Mouse (Mus musculus) liver, embryonic 13.5 days (tissue): ENCODE data around the gene Agtr1a. TPM values are rescaled to one million over a fixed set of nuclear protein-coding genes. Genes with fewer than 3 reads are reported as not detected.
A peak's percentile ranks its signal among the peaks of the same experiment; 100 is the strongest.

Experiments used
- ATAC-seq: fragments of 200-750 bp; cut with Nextera tagmentation; 2 replicates; pipeline ENCODE4 v1.8.0; 2017; ENCODE audit warnings: low read depth, mild to moderate bottlenecking, moderate number of reproducible peaks, moderate library complexity
- DNase-seq: peaks from one replicate; pipeline ENCODE4 v3.0.0; 2022
- H3K27ac ChIP-seq: fragments of 300-500 bp; sonication (generic); 2 replicates; pipeline ENCODE4 v1.5.1; 2015; ENCODE audit warnings: moderate library complexity, mild to moderate bottlenecking, inconsistent platforms
- H3K27me3 ChIP-seq: fragments of 300-500 bp; sonication (generic); 2 replicates; pipeline ENCODE4 v1.6.1; 2015; ENCODE audit warnings: mild to moderate bottlenecking, inconsistent platforms
- H3K36me3 ChIP-seq: fragments of 300-500 bp; sonication (generic); 2 replicates; pipeline ENCODE4 v1.6.1; 2015; ENCODE audit warnings: mild to moderate bottlenecking, inconsistent platforms
- H3K4me1 ChIP-seq: fragments of 300-500 bp; sonication (generic); replicated peaks from 2 replicates; pipeline ENCODE4 v1.6.1; 2015; ENCODE audit warnings: inconsistent platforms
- H3K4me2 ChIP-seq: fragments of 300-500 bp; sonication (generic); 2 replicates; pipeline ENCODE4 v1.6.1; 2015; ENCODE audit warnings: inconsistent platforms, mild to moderate bottlenecking, moderate library complexity
- H3K4me3 ChIP-seq: fragments of 300-500 bp; sonication (generic); replicated peaks from 2 replicates; pipeline ENCODE4 v1.5.1; 2015; ENCODE audit warnings: mild to moderate bottlenecking, inconsistent platforms
- H3K9ac ChIP-seq: fragments of 300-500 bp; sonication (generic); 2 replicates; pipeline ENCODE4 v1.6.1; 2015; ENCODE audit warnings: mild to moderate bottlenecking, inconsistent platforms
- H3K9me3 ChIP-seq: fragments of 300-500 bp; sonication (generic); replicated peaks from 2 replicates; pipeline ENCODE4 v1.6.1; 2016; ENCODE audit warnings: inconsistent platforms
- WGBS: fragments of 180-500 bp; shearing (Covaris S2); methylation state at CpG from one replicate; pipeline ENCODE4 v1.1.7; 2015; ENCODE audit not compliant: insufficient replicate concordance; 5-methylcytosine and 5-hydroxymethylcytosine counted together
- polyA plus RNA-seq: library from polyadenylated mRNA; unstranded; fragments of >200 nt; fragmentation: Nextera tagmentation; extraction: Ambion mirVana; gene quantifications from 2 replicates; pipeline ENCODE4 v1.2.1, GENCODE M21; 2015

Gene Agtr1a
- polyA plus RNA-seq, 1 experiment from 2014 or later: 5.5 TPM

DNA sequence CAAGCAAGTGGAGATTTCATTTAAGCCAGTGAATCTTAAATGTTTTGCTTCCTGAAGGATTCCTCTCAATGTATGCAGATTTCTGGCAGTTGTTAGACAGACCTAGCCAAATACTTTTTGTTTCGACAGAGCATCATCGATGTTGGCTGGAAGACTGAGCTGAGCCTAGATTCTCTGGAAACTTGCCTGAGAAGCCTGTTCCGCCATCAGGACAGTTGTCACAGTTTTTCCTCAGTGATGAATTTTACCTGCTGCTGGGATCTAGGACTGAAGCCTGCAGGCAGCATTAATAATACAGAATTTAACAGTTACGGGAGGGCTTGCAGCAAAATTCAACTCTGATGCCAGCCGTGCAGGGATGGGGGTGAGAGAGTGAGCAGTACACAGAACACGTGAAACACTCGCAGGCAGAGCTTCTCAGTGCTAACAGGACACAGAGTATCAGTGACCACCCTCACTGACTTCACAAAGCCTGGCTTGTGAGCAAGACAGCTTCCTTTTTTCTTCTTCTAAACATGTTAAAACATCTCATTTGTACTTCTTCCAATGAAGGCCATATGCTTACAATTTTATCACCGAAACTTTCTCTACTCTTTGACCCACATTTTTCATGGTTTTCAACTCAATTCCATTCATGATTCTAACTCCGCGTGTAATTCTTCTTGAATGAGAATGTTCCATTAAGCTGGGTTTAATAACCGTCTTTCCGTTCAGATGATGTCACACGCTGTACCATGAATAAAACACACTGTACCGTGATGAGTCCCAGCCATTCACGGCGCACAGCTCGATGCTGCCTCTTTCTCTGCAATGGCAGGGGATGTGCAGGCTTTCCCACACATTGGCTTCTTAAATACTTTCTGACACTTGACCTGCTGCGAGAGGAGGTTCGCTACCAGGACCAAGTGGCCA lies 6.0 kb downstream of the Agtr1a start:
- ATAC-seq (no peak), DNase-seq (no peak)
- Histone ChIP-seq H3K4me2 (no peak overlapping the region), H3K4me1 (no peaks in the 10 kb centered on the region), H3K27me3 (peaks cover under 1% of the 10 kb centered on the region; the same call in 1 of the 2 replicates), H3K36me3 (no peaks in the 10 kb centered on the region), H3K4me3 (no peak overlapping the region), H3K9ac (no peak overlapping the region), H3K9me3 (no peaks in the 10 kb centered on the region), H3K27ac (no peak overlapping the region)
- WGBS: 76% methylated on average over 19 of the region's 19 CpGs

DNA sequence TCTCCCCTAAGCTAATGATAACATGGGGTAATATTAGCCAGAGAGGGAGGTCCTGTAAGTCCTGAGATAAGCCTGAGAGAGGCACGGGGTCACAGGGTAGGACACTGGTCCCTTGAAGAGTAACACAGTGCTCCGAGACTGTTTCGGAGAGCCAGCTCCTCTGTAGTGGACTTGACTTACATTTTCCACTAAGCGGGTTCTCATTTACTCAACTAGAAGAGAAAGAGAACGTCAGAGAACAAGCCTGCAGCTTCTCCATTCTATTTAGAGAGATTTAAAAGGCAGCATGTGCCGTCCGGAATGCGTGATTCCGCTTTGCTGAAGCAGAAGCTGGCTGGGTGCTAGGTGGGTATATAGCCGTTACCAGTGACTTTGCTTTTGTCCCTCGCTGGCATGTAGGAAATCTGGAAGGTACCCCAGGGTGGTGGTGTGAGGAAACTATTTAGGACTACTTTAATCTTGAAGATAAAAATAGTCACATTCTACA lies 9.2 kb downstream of the Agtr1a start:
- H3K9ac ChIP-seq: no peak overlapping the region
- no peak overlapping the region for H3K4me2 ChIP-seq
- 69% methylated on average over 11 of the region's 11 CpGs for WGBS

DNA sequence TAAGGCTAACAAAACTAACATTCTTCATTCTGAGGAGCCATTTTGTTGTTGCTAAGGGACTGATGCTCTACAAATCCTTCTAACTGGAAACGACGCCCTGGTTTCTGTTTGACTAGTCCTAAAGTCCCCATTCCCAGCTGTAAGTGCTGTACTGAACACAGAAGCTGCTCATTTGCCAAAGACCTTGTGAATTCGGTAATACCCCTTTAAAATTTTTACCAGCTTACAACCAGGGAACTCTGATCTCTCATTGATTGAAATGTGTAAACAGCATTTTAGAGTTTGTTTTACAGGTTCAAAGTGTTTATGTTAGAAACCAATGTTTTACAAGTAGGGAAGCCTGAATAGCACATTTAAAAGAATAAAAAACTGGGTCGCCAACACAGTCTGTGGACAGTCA lies 10.6 kb downstream of the Agtr1a start:
- H3K4me3 ChIP-seq: no peak overlapping the region
- H3K9me3 ChIP-seq: no peaks in the 10 kb centered on the region
- no peak overlapping the region for H3K4me2 ChIP-seq
- 65% methylated on average over 4 of the region's 4 CpGs for WGBS
- no peaks in the 10 kb centered on the region for H3K27me3 ChIP-seq
- H3K27ac ChIP-seq: peak overlapping the region; percentile 7; the same call in 1 of the 2 replicates
- no peak overlapping the region for H3K9ac ChIP-seq
- H3K36me3 ChIP-seq: no peaks in the 10 kb centered on the region
- no peak for ATAC-seq
- no peaks in the 10 kb centered on the region for H3K4me1 ChIP-seq
- DNase-seq: no peak

More for the DNA sequence above, 9.2 kb downstream of the Agtr1a start:
- Histone ChIP-seq H3K27me3 (no peaks in the 10 kb centered on the region), H3K4me1 (no peaks in the 10 kb centered on the region), H3K4me3 (no peak overlapping the region), H3K9me3 (no peaks in the 10 kb centered on the region), H3K36me3 (no peaks in the 10 kb centered on the region), H3K27ac (no peak overlapping the region)
- DNase-seq: no peak
- ATAC-seq: no peak

DNA sequence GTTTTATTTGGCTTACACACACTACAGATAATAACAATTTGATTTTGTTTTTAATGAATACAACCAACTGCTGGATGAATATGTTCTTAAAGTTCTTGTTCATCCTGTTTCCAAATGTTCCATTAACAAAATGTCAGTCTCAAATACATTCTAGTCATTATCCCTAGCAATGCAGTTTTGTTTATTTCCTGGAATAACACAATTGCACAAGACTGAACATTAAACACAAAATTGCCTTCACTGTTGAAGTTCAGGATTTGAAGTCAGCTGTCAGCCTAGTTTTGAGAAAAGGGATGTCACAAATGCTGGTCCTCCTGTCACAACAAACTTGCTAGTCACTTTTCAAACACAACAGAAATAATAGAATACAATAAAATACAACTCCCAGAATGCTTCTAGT lies 12.1 kb downstream of the Agtr1a start:
- ATAC-seq (no peak), DNase-seq (no peak)
- Histone ChIP-seq H3K9ac (no peak overlapping the region), H3K27me3 (no peaks in the 10 kb centered on the region), H3K36me3 (no peaks in the 10 kb centered on the region), H3K4me2 (no peak overlapping the region), H3K27ac (no peak overlapping the region), H3K9me3 (no peaks in the 10 kb centered on the region), H3K4me1 (no peaks in the 10 kb centered on the region), H3K4me3 (no peak overlapping the region)

DNA sequence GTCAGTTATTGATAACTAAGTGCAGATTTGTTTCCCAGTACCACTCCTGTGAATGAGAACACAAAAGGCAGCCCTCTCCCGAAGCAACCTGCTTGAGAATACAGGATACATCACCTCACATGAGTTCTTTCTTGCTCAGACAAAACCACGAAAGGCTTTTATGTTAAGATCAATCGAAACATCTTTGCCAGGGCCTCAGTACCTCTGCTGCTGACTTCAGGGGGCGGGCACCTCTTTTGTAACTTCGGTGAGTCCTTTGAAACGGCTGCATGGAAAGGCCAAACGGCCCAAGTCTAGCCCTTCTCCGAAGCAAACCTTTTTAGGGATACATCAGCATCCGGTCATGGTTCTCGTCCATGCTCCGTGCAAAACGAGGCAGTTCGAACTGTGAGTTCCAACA lies 15.7 kb downstream of the Agtr1a start:
- no peak for ATAC-seq
- Histone ChIP-seq H3K4me2 (no peak overlapping the region), H3K27ac (no peak overlapping the region), H3K9me3 (no peaks in the 10 kb centered on the region), H3K9ac (no peak overlapping the region), H3K4me3 (no peak overlapping the region), H3K27me3 (no peaks in the 10 kb centered on the region), H3K4me1 (no peaks in the 10 kb centered on the region), H3K36me3 (no peaks in the 10 kb centered on the region)
- WGBS: 67% methylated on average over 13 of the region's 13 CpGs
- no peak for DNase-seq

DNA sequence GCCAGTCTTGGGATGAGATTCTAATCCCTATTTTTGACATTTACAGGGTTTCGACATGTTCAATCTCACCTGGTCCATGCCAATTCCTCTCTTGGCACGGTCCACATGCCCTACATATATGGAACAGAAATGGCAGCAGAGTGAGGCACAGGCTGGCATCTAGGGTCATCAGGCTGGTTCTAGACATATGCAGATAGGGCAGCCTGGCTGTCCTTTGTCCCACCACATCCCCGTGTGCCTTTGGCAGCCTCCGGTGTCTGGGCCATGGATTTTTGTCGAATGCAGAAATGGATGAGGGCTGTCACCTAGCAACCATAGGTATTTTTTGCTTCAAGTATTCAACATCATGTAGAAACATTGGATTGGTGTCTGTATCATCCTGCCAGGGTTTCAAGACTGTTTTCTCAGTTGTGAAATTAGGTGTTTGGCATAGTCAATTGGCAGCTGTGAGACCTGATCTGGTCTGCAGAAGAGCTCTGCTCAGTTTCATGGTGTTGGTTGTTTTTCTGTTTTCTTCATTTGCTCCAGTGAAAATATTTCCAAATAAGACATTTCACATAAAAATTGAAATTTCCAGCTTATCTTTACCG lies 18.8 kb downstream of the Agtr1a start:
- DNase-seq (no peak), ATAC-seq (no peak)
- Histone ChIP-seq H3K9ac (no peak overlapping the region), H3K9me3 (no peaks in the 10 kb centered on the region), H3K4me1 (0 out of 2 replicates have a peak, but pooled peaks cover 6% of the 10 kb centered on the region), H3K27me3 (no peaks in the 10 kb centered on the region), H3K4me2 (no peak overlapping the region), H3K27ac (no peak overlapping the region), H3K36me3 (no peaks in the 10 kb centered on the region), H3K4me3 (no peak overlapping the region)
- 78% methylated on average over 6 of the region's 6 CpGs for WGBS

DNA sequence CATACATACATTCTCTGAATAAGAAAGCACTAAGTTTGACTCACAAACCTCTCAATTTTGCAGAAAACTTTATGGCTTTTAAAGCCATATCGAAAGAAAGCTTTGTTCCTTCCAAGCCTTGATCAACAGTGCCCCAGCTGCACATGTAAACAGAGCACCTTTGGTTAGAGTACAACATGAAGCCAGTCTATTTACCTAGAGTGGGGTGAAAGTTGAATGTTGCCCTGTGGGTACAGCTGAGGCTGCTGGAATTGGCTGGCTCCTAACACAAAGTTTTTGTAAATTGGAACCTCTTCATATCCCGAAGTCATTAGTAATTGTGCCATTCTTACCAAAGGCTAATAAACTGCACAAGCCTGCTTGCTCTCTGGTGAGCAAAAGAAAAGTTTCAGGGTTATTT lies 19.7 kb downstream of the Agtr1a start:
- no peaks in the 10 kb centered on the region for H3K36me3 ChIP-seq
- no peak overlapping the region for H3K4me3 ChIP-seq
- H3K9me3 ChIP-seq: no peaks in the 10 kb centered on the region
- ATAC-seq: peak; percentile 51; the same call in 1 of the 2 replicates
- no peak for DNase-seq
- H3K27ac ChIP-seq: no peak overlapping the region
- no peaks in the 10 kb centered on the region for H3K27me3 ChIP-seq
- no peak overlapping the region for H3K9ac ChIP-seq
- H3K4me1 ChIP-seq: peaks cover 9% of the 10 kb centered on the region; the same call in 1 of the 2 replicates
- 71% methylated on average over 2 of the region's 2 CpGs for WGBS
- no peak overlapping the region for H3K4me2 ChIP-seq

DNA sequence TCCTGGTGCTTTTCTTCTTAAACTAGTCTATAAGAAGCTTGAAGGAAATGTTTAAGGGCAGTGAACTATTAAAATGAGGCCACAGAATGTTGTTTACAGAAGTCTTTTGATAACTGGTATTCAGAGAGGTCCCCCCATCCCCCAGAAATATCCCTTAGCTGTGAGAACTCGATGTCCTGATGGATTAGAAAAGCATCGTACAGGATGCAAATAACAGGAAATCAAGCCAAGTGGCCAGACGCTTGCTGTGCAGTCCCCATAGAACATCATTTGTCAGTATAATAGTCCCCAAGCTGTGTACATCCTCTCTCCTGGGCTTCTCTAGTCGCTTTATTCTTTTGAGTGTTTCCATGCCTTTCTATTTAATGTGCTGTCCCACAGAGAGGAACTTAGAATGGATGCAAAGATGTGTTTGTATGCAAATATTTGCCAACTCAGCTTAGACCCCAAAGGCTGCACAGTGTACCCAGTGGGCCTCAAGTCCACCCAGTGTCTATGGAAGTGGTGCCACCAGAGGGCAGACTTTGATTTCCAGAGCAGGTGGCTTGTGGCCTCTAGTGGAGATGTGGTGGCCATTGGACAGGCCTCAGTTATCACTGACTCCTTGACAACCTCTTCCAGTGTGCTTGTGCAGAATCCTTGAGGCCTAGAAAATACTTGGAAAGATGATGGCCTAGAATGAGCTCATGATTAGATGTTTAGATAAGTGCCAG lies 22.4 kb downstream of the Agtr1a start:
- no peak overlapping the region for H3K27ac ChIP-seq
- DNase-seq (no peak), ATAC-seq (no peak)
- no peak overlapping the region for H3K4me3 ChIP-seq
- no peak overlapping the region for H3K9ac ChIP-seq
- WGBS: 55% methylated on average over 4 of the region's 4 CpGs
- H3K27me3 ChIP-seq: no peaks in the 10 kb centered on the region
- no peaks in the 10 kb centered on the region for H3K36me3 ChIP-seq
- peaks cover 9% of the 10 kb centered on the region; the same call in 1 of the 2 replicates for H3K4me1 ChIP-seq
- no peaks in the 10 kb centered on the region for H3K9me3 ChIP-seq
- no peak overlapping the region for H3K4me2 ChIP-seq

DNA sequence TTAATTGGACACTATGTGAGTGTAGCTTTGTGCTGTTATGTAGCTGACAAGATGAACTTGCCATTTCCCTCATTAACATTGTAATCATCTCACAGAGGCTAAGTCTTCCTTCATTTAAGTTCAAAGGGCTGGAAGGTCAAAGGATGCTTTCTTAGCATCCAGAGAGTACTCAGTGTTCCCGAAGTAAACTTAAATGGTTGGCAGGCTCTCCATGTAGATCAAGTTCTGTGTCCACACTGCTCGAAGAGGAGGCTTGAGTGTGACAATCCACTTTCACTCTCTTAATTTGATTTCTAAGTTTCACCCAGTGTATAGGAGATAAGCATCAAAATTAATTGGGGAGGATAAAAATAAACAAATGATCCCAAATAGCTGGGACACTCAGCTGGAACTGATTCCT lies 23.6 kb downstream of the Agtr1a start:
- no peak for ATAC-seq
- Histone ChIP-seq H3K4me1 (peaks cover 9% of the 10 kb centered on the region; the same call in 1 of the 2 replicates), H3K27me3 (no peaks in the 10 kb centered on the region), H3K9ac (no peak overlapping the region), H3K9me3 (no peaks in the 10 kb centered on the region), H3K36me3 (no peaks in the 10 kb centered on the region), H3K27ac (no peak overlapping the region), H3K4me3 (no peak overlapping the region), H3K4me2 (no peak overlapping the region)
- no peak for DNase-seq
- WGBS: 63% methylated on average over 2 of the region's 2 CpGs

DNA sequence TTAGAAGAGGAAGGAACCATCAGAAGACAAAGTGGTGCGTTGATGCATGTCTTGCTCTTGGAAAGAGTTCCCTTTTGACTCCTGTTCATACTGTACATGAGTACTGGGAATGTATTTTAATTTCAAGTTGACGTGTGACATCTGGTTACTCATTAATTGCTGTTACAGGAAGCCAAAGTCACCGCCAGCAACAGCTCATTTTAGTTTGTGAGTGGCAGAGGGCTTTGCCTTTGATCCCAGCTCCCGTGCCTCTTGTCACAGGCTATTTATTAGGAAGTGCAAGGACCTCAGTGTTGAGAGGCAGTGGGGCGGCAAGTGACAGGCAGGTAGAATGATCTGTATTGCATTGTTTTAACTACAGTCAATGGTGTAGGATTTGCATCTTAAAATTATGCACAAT lies 24.8 kb downstream of the Agtr1a start:
- DNase-seq (no peak), ATAC-seq (no peak)
- Histone ChIP-seq H3K4me3 (no peak overlapping the region), H3K9me3 (no peaks in the 10 kb centered on the region), H3K27me3 (no peaks in the 10 kb centered on the region), H3K27ac (peak overlapping the region; percentile 53), H3K36me3 (no peaks in the 10 kb centered on the region), H3K4me2 (no peak overlapping the region), H3K9ac (no peak overlapping the region), H3K4me1 (peaks cover 9% of the 10 kb centered on the region; the same call in 1 of the 2 replicates)
- 43% methylated on average over 5 of the region's 5 CpGs for WGBS

DNA sequence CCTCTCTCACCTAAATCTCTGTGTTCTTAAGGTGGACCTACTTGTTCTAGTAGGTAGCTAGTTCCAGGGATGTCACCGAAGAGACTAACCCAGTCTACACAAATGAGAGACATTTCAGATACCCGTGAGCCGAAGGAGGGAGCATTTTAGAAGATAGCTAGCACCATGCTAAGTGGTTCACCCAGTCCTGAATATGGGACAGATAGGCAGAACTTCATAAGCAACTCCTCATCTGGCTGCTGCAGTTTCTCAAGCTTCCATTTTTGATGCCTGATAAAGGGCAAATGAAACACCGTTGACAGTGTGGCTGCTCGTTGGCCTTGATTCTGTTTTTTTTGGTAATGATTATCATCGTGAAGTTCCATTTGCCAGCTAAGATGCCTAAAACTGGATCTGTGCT lies 25.8 kb downstream of the Agtr1a start:
- Histone ChIP-seq H3K27ac (no peak overlapping the region), H3K4me3 (no peak overlapping the region), H3K27me3 (no peaks in the 10 kb centered on the region), H3K9me3 (no peaks in the 10 kb centered on the region), H3K36me3 (no peaks in the 10 kb centered on the region), H3K4me1 (peaks cover 9% of the 10 kb centered on the region; the same call in 1 of the 2 replicates), H3K9ac (no peak overlapping the region), H3K4me2 (no peak overlapping the region)
- ATAC-seq (no peak), DNase-seq (no peak)
- WGBS: 74% methylated on average over 6 of the region's 6 CpGs
